Mouse (Mus musculus): Measurements from ENCODE around the gene Trmt2b.

DNA sequence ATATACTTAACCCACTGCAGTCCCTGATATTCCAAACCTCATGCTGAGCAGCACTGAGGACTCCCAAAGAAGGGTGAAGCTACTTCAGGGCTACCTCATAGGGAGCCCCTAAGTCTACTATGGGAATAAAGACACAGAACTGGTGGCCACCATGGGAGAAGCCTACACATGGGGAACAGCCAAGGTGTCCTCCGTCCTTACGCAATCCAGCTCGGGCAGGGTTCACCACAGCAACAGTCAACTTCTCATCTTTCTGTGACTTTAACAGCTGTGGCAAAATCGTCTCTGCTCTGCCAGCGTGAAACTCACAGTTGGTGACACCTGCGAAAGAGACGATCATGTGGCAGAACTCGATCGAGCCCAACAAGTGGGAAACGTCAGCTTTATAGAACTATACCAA is 38.5 kb downstream of the Trmt2b start:
- TF ChIP-seq POLR2A (IDR thresholded peaks at IDR 0.05; ENCODE audit: insufficient read length, low read depth) (no peak), E2F4 (IDR thresholded peaks at IDR 0.05; ENCODE audit: insufficient read depth) (no peak), USF1 (IDR thresholded peaks at IDR 0.05; ENCODE audit: low read depth) (no peak), MAX (IDR thresholded peaks at IDR 0.05; ENCODE audit: low read depth) (no peak), POLR2AphosphoS2 (IDR thresholded peaks at IDR 0.05; ENCODE audit: insufficient read length, low read depth) (no peak), TCF12 (IDR thresholded peaks at IDR 0.05; ENCODE audit: insufficient read depth, poor library complexity, severe bottlenecking) (no peak), TCF3 (IDR thresholded peaks at IDR 0.05; ENCODE audit: insufficient read length, low read depth) (no peak), MYOG (IDR thresholded peaks at IDR 0.05; ENCODE audit: control insufficient read depth in 1 of 3, insufficient read depth in 1 of 3, insufficient read length in 2 of 3, low read depth in 2 of 3) (no peak), REST (IDR thresholded peaks at IDR 0.05; ENCODE audit: insufficient read depth, insufficient read length) (no peak)

All from myocyte (in vitro differentiated cells).